Mouse (Mus musculus) WW6 (cell line): ENCODE measurements at regions not wholly inside any gene's neighbourhood (a gene's known extent, or its start where the extent isn't known, plus 50 kb on each side); places are given as distances from the start of the nearest gene placed in this dataset.

Experiments
- DNase-seq: peaks from one replicate; pipeline ENCODE4 v3.0.0-alpha.2; 2013; ENCODE audit warnings: low read depth, low spot score

GRCm38 (mm10) chr9:116332485-116333118 lies 157.4 kb upstream of the Tgfbr2 start:
- DNase-seq, result no peak

- no peak for DNase-seq
Measured at GRCm38 (mm10) chr9:116331406-116331805, 156.2 kb upstream of the Tgfbr2 start.

GRCm38 (mm10) chr9:116330796-116331195 lies 155.6 kb upstream of the Tgfbr2 start:
- no peak for DNase-seq

- DNase-seq, result no peak
Measured at GRCm38 (mm10) chr9:116329147-116329546, 154.0 kb upstream of the Tgfbr2 start.

GRCm38 (mm10) chr9:116328201-116328600 lies 153.0 kb upstream of the Tgfbr2 start:
- no peak for DNase-seq

- DNase-seq, result no peak
Measured at GRCm38 (mm10) chr9:116327080-116327479, 151.9 kb upstream of the Tgfbr2 start.

GRCm38 (mm10) chr9:116324971-116325370 lies 149.8 kb upstream of the Tgfbr2 start:
- DNase-seq, result no peak

- DNase-seq, result no peak
Measured at GRCm38 (mm10) chr9:116323871-116324721, 148.9 kb upstream of the Tgfbr2 start.

- DNase-seq, result no peak
Measured at GRCm38 (mm10) chr9:116321908-116322307, 146.7 kb upstream of the Tgfbr2 start.

- no peak for DNase-seq
Measured at GRCm38 (mm10) chr9:116319421-116319820, 144.3 kb upstream of the Tgfbr2 start.

- no peak for DNase-seq
Measured at GRCm38 (mm10) chr9:116316582-116317095, 141.5 kb upstream of the Tgfbr2 start.

- no peak for DNase-seq
Measured at GRCm38 (mm10) chr9:116314803-116315202, 139.6 kb upstream of the Tgfbr2 start.

GRCm38 (mm10) chr9:116313932-116314790 lies 139.0 kb upstream of the Tgfbr2 start:
- DNase-seq, result no peak

- DNase-seq, result no peak
Measured at GRCm38 (mm10) chr9:116311364-116311763, 136.2 kb upstream of the Tgfbr2 start.

- no peak for DNase-seq
Measured at GRCm38 (mm10) chr9:116301602-116302001, 126.4 kb upstream of the Tgfbr2 start.

GRCm38 (mm10) chr9:116298791-116299190 lies 123.6 kb upstream of the Tgfbr2 start:
- no peak for DNase-seq

GRCm38 (mm10) chr9:116296349-116296748 lies 121.2 kb upstream of the Tgfbr2 start:
- no peak for DNase-seq

GRCm38 (mm10) chr9:116294073-116294472 lies 118.9 kb upstream of the Tgfbr2 start:
- no peak for DNase-seq

GRCm38 (mm10) chr9:116293110-116293509 lies 118.0 kb upstream of the Tgfbr2 start:
- DNase-seq, result no peak

GRCm38 (mm10) chr9:116291624-116292023 lies 116.5 kb upstream of the Tgfbr2 start:
- DNase-seq, result no peak

- no peak for DNase-seq
Measured at GRCm38 (mm10) chr9:116290896-116291295, 115.7 kb upstream of the Tgfbr2 start.
